ENCODE assay signal across 1 mouse cellular context in the genomic region with DNA sequence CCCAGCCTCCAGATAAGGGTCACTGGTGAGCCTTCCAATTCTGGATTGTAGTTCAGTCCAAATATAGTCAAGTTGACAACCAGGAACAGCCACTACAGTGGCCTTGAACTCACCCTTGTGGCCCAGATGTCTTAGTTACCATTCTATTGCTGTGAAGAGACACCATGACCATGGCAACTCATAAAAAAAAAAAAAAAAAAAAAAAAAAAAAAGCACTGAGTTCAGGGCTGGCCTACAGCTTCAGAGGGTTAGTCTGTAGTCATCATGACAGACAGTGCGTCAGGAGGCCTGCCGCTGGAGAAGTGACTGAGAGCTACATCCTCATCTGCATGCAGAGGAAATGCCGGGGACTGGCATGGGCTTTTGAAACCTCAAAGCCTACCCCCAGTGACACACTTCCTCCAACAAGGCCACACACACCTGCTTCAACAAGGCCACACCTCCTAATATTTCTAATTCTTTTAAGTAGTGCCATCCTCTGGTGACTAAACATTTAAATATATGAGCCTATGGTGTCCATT.
A peak's percentile ranks its signal among the peaks of the same experiment; 100 is the strongest.
TF ChIP-seq lines count a peak whose summit lies in the region.

No protein-coding gene starts in this region.

TF ChIP-seq in CH12.LX, 34 proteins besides CTCF, POLR2A, EP300 and RAD21 (continued from another document):
- TF ChIP-seq E2F4 (IDR thresholded peaks at IDR 0.05; ENCODE audit: insufficient replicate concordance, low read depth, low read length) (no peak), TCF12 (IDR thresholded peaks at IDR 0.05; ENCODE audit: low read depth, low read length) (peak; percentile 57)
